Mouse (Mus musculus): ENCODE data around the gene Aco1. TPM values are rescaled to one million over a fixed set of nuclear protein-coding genes. Genes with fewer than 3 reads are reported as not detected.

The Aco1 gene
- polyA plus RNA-seq, 2 experiments: 41.9 to 46.8 TPM

GRCm38 (mm10) chr4:40220437-40220836 is 77.6 kb downstream of the Aco1 start:
- Histone ChIP-seq H3K4me1 (ENCODE audit: control insufficient read depth, insufficient read depth, low read length) (no peaks in the 10 kb centered on the region), H3K36me3 (ENCODE audit: control insufficient read depth, insufficient read depth, low read length) (peaks cover 11% of the 10 kb centered on the region; the same call in 1 of the 2 replicates), H3K4me3 (replicated peaks; ENCODE audit: low read length) (no peak overlapping the region), H3K27ac (replicated peaks; ENCODE audit: low read depth, low read length) (no peak overlapping the region), H3K27me3 (ENCODE audit: control insufficient read depth, insufficient read depth, low read length) (no peaks in the 10 kb centered on the region), H3K4me2 (replicated peaks; ENCODE audit: low read depth, low read length, severe bottlenecking) (no peak overlapping the region), H3K9ac (ENCODE audit: low read depth, low read length, severe bottlenecking) (no peak overlapping the region), H3K9me3 (ENCODE audit: control insufficient read depth, low read length) (no peaks in the 10 kb centered on the region)
- 20% methylated on average over 12 of the region's 12 CpGs for WGBS
- no peak for DNase-seq (ENCODE audit: low spot score)
- no peak for TF ChIP-seq POLR2A (IDR thresholded peaks at IDR 0.05; ENCODE audit: borderline replicate concordance, extremely low read depth, insufficient read depth, insufficient read length)
- no peak for ATAC-seq (ENCODE audit: low FRiP score, low read depth)

DNA sequence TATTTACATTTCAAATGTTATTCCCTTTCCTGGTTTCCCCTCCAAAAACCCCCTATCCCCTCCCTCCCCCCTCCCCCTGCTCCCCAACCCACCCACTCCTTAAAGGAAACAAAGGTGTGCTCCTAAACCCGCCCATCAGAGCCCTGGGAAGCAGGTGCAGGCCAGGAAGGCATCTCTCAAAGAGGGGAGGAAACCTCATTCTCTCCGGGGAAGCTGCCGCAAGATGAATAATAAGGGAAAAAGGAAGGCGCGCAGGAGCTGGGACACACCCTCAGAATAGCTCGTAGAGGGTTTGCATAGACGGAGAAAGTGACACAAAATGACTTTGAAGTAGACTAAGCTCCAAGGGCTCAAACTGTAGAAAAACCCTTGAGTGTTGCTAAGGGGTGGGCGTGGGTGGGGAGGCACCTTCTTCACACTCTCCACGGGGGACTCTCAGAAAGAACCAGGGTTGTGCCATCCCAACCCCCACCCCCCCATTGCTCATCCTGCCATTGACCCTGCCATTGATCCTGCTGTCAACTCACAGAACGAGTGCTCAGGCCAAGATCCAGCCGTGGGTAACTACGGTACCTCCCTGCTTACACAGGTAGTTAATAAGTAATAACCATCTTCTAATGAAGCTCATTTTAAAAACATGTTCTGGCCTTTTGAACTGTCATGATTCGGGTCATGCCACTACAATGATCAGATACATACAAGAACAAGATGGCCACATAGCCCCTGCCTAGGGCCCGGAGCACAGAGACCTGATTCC is 78.3 kb downstream of the Aco1 start:
- no peak overlapping the region for H3K4me2 ChIP-seq (replicated peaks; ENCODE audit: low read depth, low read length, severe bottlenecking)
- no peak for TF ChIP-seq POLR2A (IDR thresholded peaks at IDR 0.05; ENCODE audit: borderline replicate concordance, extremely low read depth, insufficient read depth, insufficient read length)
- WGBS: 29% methylated on average over 14 of the region's 14 CpGs
- H3K9me3 ChIP-seq (ENCODE audit: control insufficient read depth, low read length): no peaks in the 10 kb centered on the region
- H3K27ac ChIP-seq (replicated peaks; ENCODE audit: low read depth, low read length): no peak overlapping the region
- no peak overlapping the region for H3K4me3 ChIP-seq (replicated peaks; ENCODE audit: low read length)
- no peak overlapping the region for H3K9ac ChIP-seq (ENCODE audit: low read depth, low read length, severe bottlenecking)
- H3K4me1 ChIP-seq (ENCODE audit: control insufficient read depth, insufficient read depth, low read length): no peaks in the 10 kb centered on the region
- ATAC-seq (ENCODE audit: low FRiP score, low read depth): no peak
- peaks cover 11% of the 10 kb centered on the region; the same call in 1 of the 2 replicates for H3K36me3 ChIP-seq (ENCODE audit: control insufficient read depth, insufficient read depth, low read length)
- DNase-seq (ENCODE audit: low spot score): no peak
- H3K27me3 ChIP-seq (ENCODE audit: control insufficient read depth, insufficient read depth, low read length): no peaks in the 10 kb centered on the region

DNA sequence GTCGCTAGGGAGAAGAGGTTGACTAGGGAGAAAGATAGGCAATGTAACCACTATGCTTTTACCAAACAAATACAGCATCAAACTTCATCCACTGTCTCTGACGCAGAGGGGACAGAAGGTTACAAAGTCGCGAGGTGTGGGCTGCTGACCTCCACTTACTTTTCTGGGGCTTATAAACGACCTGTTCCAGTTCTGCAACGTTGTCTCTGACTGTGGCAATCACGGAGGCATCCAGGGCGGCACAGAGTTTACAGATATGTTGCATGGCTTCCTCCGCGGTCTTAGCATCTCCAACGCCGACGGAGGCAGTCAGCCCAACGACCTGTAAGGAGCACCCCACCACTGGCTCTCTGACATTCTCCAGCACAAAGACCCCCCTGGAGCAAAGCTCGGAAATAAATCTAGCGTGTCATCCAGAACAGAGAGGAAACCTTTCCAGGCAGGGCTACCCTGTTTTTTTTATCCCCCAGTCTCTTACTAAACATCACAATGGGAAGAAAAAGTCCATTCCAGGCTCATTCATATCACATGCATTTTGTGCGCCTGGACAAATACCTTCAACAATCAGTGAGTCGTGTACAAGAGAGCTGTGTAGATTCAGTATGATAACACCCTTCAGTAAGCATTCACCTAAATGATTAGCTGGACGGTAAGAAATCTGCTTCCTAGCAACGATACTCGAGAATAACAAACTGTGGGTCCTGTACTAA is 79.2 kb downstream of the Aco1 start:
- H3K4me3 ChIP-seq (replicated peaks; ENCODE audit: low read length): no peak overlapping the region
- H3K4me1 ChIP-seq (ENCODE audit: control insufficient read depth, insufficient read depth, low read length): no peaks in the 10 kb centered on the region
- DNase-seq (ENCODE audit: low spot score): no peak
- no peaks in the 10 kb centered on the region for H3K9me3 ChIP-seq (ENCODE audit: control insufficient read depth, low read length)
- H3K27me3 ChIP-seq (ENCODE audit: control insufficient read depth, insufficient read depth, low read length): no peaks in the 10 kb centered on the region
- no peak for TF ChIP-seq POLR2A (IDR thresholded peaks at IDR 0.05; ENCODE audit: borderline replicate concordance, extremely low read depth, insufficient read depth, insufficient read length)
- no peak for ATAC-seq (ENCODE audit: low FRiP score, low read depth)
- H3K27ac ChIP-seq (replicated peaks; ENCODE audit: low read depth, low read length): no peak overlapping the region
- WGBS: 56% methylated on average over 21 of the region's 21 CpGs
- no peak overlapping the region for H3K9ac ChIP-seq (ENCODE audit: low read depth, low read length, severe bottlenecking)
- H3K4me2 ChIP-seq (replicated peaks; ENCODE audit: low read depth, low read length, severe bottlenecking): no peak overlapping the region
- H3K36me3 ChIP-seq (ENCODE audit: control insufficient read depth, insufficient read depth, low read length): peaks cover 9% of the 10 kb centered on the region; the same call in 1 of the 2 replicates

GRCm38 (mm10) chr4:40226095-40226494 is 83.2 kb downstream of the Aco1 start:
- H3K4me2 ChIP-seq (replicated peaks; ENCODE audit: low read depth, low read length, severe bottlenecking): no peak overlapping the region
- no peak for TF ChIP-seq POLR2A (IDR thresholded peaks at IDR 0.05; ENCODE audit: borderline replicate concordance, extremely low read depth, insufficient read depth, insufficient read length)
- no peaks in the 10 kb centered on the region for H3K9me3 ChIP-seq (ENCODE audit: control insufficient read depth, low read length)
- WGBS: 83% methylated on average over 5 of the region's 5 CpGs
- no peak overlapping the region for H3K27ac ChIP-seq (replicated peaks; ENCODE audit: low read depth, low read length)
- H3K27me3 ChIP-seq (ENCODE audit: control insufficient read depth, insufficient read depth, low read length): no peaks in the 10 kb centered on the region
- H3K36me3 ChIP-seq (ENCODE audit: control insufficient read depth, insufficient read depth, low read length): 0 out of 2 replicates have a peak, but pooled peaks cover 11% of the 10 kb centered on the region
- H3K9ac ChIP-seq (ENCODE audit: low read depth, low read length, severe bottlenecking): no peak overlapping the region
- H3K4me1 ChIP-seq (ENCODE audit: control insufficient read depth, insufficient read depth, low read length): no peaks in the 10 kb centered on the region
- ATAC-seq (ENCODE audit: low FRiP score, low read depth) (no peak), DNase-seq (ENCODE audit: low spot score) (no peak)
- H3K4me3 ChIP-seq (replicated peaks; ENCODE audit: low read length): no peak overlapping the region

DNA sequence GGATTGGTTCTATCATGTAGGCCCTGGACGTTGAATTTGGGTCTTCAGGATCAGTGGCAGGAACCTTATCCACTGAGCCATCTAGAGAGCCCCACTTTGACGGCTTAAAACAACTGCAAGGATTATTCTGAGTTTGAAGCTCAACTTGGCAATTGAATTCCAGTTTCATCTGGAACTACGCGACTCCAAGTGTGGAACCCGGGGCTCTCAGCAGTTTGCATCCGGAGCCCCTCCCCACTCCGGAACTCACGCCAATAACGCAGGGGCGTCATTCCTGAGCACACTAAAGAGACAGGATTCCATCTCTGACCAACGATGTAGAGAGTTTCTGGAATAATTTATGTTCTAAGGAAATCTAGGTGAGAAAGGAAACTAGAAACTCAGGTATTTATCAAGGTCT is 84.2 kb downstream of the Aco1 start:
- no peak for TF ChIP-seq POLR2A (IDR thresholded peaks at IDR 0.05; ENCODE audit: borderline replicate concordance, extremely low read depth, insufficient read depth, insufficient read length)
- no peak overlapping the region for H3K4me3 ChIP-seq (replicated peaks; ENCODE audit: low read length)
- DNase-seq (ENCODE audit: low spot score): no peak
- H3K9ac ChIP-seq (ENCODE audit: low read depth, low read length, severe bottlenecking): no peak overlapping the region
- no peak overlapping the region for H3K27ac ChIP-seq (replicated peaks; ENCODE audit: low read depth, low read length)
- no peaks in the 10 kb centered on the region for H3K27me3 ChIP-seq (ENCODE audit: control insufficient read depth, insufficient read depth, low read length)
- H3K36me3 ChIP-seq (ENCODE audit: control insufficient read depth, insufficient read depth, low read length): 0 out of 2 replicates have a peak, but pooled peaks cover 11% of the 10 kb centered on the region
- WGBS: 85% methylated on average over 11 of the region's 11 CpGs
- H3K9me3 ChIP-seq (ENCODE audit: control insufficient read depth, low read length): no peaks in the 10 kb centered on the region
- ATAC-seq (ENCODE audit: low FRiP score, low read depth): no peak
- no peaks in the 10 kb centered on the region for H3K4me1 ChIP-seq (ENCODE audit: control insufficient read depth, insufficient read depth, low read length)
- no peak overlapping the region for H3K4me2 ChIP-seq (replicated peaks; ENCODE audit: low read depth, low read length, severe bottlenecking)

All from limb, embryonic 14.5 days (tissue).